Mouse (Mus musculus) kidney, postnatal 4 days (tissue): ENCODE data around the gene Nfkbib.

Source experiments
- DNase-seq, 2 experiments: peaks; one replicate each; pipeline ENCODE4 v3.0.0; 2021; ENCODE audit warnings: mixed read lengths in 2 of 2

Gene Nfkbib

DNA sequence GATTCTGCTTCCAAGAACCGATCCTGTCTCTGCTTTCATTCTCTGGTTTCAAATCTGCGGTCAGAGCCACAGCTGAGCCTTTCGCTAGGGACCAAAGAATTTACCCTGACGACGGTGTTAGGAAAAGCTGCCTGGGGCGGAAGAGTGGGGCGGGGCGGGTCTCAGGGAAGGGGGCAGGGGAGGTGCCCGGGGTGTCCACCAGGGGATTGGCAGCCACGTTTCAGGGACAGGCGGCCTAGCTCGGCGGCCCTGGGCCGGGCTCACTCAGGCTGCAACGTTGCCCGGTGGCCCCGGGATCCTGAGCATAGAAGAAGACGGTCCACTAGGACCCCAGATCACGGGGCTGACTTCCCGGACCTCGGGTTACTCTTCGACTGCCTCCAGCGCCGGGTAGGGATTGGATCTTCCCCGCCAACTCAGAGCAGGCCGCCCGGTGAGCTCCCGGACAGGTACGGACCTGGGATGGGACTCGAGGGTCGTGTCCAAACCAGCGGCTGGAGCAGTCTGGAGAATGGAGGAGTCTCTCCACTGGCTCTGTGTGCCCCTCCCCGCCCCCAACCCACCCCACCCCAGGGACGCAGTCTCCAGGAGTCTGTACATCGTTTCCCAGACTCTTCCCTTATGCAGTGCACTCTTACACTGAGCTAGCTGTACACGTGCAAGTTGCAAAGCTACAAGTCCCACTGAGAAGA is 50.6 kb downstream of the Nfkbib start, which contains the start of gene Fbxo17:
Gene Fbxo17, plus strand, starts transcription at position 215 of the 692 bp plus-strand sequence.
- DNase-seq, result peak; percentile 71 to 82

DNA sequence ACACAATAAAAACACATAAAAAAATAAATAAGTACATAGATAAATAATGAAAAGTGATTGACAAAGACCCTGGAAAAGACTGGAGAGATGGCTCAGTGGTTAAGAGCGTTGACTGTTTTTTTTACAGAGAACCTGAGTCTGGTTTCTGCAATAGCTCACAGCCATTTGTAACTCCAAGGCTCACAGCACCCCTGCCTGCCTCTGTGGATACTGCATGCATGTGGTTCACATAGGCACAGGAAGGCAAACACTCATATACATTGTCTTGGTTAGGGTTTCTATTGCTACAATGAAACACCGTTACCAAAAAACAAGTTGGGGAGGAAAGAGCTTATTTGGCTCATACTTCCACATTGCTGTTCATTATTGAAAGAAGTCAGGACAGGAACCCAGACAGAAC is 51.7 kb downstream of the Nfkbib start:
- peak in 1 of 2 experiments; percentile 23 for DNase-seq

DNA sequence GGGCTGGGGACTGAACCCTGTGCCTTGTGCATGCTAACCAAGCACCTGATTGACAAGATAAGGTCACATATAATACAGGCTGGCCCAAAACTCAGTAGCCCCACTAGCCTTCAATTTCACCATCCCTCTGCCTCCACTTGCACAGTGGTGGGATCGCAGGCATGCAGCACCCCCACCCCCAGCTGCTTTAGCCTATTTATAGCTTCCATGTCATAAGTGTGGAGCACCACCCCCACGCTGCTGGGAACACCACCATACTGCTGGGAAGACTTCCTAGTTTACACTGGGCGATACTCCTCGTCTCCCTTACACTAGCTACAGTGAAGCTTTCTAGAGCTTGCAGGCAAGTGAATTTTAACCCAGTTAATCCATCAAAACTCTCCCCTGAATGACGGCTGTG is 52.6 kb downstream of the Nfkbib start:
- DNase-seq, result no peak

DNA sequence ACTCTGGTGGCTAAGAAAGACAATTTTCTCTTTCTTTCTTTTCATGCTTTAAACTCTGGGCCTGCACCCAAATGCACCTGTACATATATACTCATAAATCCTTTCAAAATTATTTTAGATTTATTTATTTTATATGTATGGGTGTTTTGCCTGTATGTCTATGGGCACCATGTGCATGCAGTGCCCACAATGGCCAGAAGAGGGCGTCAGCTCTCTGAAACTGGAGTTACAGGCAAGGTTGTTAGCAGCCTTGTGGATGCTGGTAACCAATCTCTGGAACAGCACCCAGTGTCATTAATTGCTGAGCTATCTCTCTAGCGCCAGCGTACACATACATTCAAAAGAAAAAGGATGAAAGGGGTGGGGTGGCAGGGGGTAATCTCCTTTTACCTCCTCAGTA is 56.4 kb downstream of the Nfkbib start:
- no peak for DNase-seq

DNA sequence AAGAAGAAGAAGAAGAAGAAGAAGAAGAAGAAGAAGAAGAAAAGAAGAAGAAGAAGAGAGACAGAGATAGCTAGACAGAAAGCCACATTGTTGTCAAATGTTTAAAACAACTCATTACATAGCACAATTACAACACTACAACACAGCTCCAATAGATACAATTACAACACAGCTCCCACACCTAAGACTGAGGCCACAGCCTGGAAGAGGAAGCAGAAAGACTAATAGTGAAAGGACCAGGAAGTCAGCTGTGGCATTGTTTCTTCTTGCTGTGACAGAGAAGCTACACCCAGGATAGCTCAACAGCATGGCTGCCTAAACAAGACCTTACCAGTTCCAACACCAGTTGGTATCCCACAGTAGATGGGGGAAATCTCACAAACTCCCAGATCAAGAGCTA is 57.9 kb downstream of the Nfkbib start:
- DNase-seq, result no peak
